In the genomic region with DNA sequence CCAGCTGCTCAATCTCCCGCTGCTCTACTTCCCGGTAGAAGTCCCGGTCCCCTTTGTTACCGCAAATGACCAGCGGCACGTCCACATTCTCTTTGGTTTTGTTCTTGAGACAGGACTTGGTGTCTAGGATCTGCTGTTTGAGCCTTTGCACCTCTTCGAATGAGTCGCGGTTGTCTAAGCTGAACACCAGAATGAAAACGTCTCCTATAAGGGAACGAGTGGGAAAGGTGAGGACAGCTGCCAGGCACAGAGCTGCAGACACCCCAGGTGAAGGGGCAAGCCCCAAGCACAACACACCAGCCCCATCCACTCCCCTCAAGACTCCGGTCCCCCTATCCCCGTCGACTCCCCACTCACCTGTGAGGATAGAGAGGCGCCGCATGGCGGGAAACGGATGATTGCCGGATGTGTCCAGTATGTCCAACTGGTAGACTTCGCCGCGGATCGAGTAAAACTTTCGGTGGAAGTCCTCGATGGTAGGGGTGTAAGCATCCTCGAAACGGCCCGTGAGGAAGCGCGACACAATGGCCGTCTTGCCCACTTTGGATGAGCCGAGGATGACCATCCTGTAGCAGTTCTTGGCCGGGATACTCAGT, we compare ENCODE assay signal across 8 mouse cellular contexts. TPM values are rescaled to one million over a fixed set of nuclear protein-coding genes. Genes with fewer than 3 reads are reported as not detected.
DNase-seq lines count a peak whose midpoint lies in the region; ATAC-seq and TF ChIP-seq lines count a peak whose summit lies in the region.

No protein-coding gene starts in this region.

- H3K27ac ChIP-seq in bone marrow macrophage, adult 2 months (ENCODE audit: insufficient read depth, low read depth, low read length) = no peak overlapping the region
- no peak overlapping the region for H3K27ac ChIP-seq in forebrain, embryonic 11.5 days (ENCODE audit: low read depth, low read length)
- no peak overlapping the region for H3K27ac ChIP-seq in intestine, embryonic 16.5 days (ENCODE audit: low read length)
- H3K27ac ChIP-seq in macrophage = no peak overlapping the region

- no peak for ATAC-seq in forebrain, embryonic 11.5 days (replicated peaks; ENCODE audit: low FRiP score)
- 0 out of 2 replicates have a peak, but pooled peaks have one; percentile 18 for ATAC-seq in intestine, embryonic 16.5 days
- ATAC-seq in monocyte, adult 5-6 weeks (replicated peaks; ENCODE audit: insufficient number of reproducible peaks, low FRiP score, low TSS enrichment, poor library complexity, severe bottlenecking) = no peak

- TF ChIP-seq POLR2A in bone marrow macrophage, adult 2 months (IDR thresholded peaks at IDR 0.05; ENCODE audit: borderline replicate concordance, low read depth, low read length) = no peak

- peak overlapping the region; percentile 47 for H3K9ac ChIP-seq in forebrain, embryonic 11.5 days (ENCODE audit: low read length)
- H3K9ac ChIP-seq in intestine, embryonic 16.5 days (ENCODE audit: low read depth, low read length) = peak overlapping the region; percentile 70

- WGBS in forebrain, embryonic 11.5 days = 2% methylated on average over 33 of the region's 33 CpGs
- 3% methylated on average over 33 of the region's 33 CpGs for WGBS in intestine, embryonic 16.5 days
- 2% methylated on average over 33 of the region's 33 CpGs for WGBS in macrophage (ENCODE audit: missing documents)

- no peaks in the 10 kb centered on the region for H3K9me3 ChIP-seq in forebrain, embryonic 11.5 days (ENCODE audit: control insufficient read depth, low read length)
- H3K9me3 ChIP-seq in intestine, embryonic 16.5 days (ENCODE audit: control insufficient read depth, low read length) = no peaks in the 10 kb centered on the region

- TF ChIP-seq CTCF in bone marrow macrophage, adult 2 months (IDR thresholded peaks at IDR 0.05; ENCODE audit: low read depth, low read length) = no peak

- peak; percentile 48 for DNase-seq in ovary, postnatal 36 days (ENCODE audit: low spot score)
- DNase-seq in ovary, postnatal 14 days (ENCODE audit: low spot score) = no peak
- DNase-seq in forebrain, embryonic 11.5 days (ENCODE audit: low spot score) = peak; percentile 63
- DNase-seq in testis, postnatal 10 days (ENCODE audit: low spot score) = peak; percentile 66

- peaks cover 17% of the 10 kb centered on the region for H3K27me3 ChIP-seq in forebrain, embryonic 11.5 days (ENCODE audit: control insufficient read depth, insufficient read depth, low read length)
- peaks cover 11% of the 10 kb centered on the region; the same call in 1 of the 2 replicates for H3K27me3 ChIP-seq in intestine, embryonic 16.5 days (replicated peaks; ENCODE audit: control insufficient read depth, insufficient read depth, low read length)

- H3K4me1 ChIP-seq in bone marrow macrophage, adult 2 months (ENCODE audit: control insufficient read depth, insufficient read depth, low read length) = peaks cover 7% of the 10 kb centered on the region
- peaks cover 15% of the 10 kb centered on the region for H3K4me1 ChIP-seq in forebrain, embryonic 11.5 days (replicated peaks; ENCODE audit: control insufficient read depth, insufficient read depth, low read length)
- H3K4me1 ChIP-seq in intestine, embryonic 16.5 days (ENCODE audit: control insufficient read depth, insufficient read depth, low read length) = peaks cover 23% of the 10 kb centered on the region

- no peaks in the 10 kb centered on the region for H3K79me2 ChIP-seq in macrophage (ENCODE audit: inconsistent target)

- H3K4me2 ChIP-seq in forebrain, embryonic 11.5 days (ENCODE audit: low read depth, low read length, severe bottlenecking) = peak overlapping the region; percentile 80
- peak overlapping the region; percentile 99 for H3K4me2 ChIP-seq in intestine, embryonic 16.5 days (ENCODE audit: low read depth, low read length)

- no peaks in the 10 kb centered on the region for H3K36me3 ChIP-seq in forebrain, embryonic 11.5 days (ENCODE audit: control insufficient read depth, insufficient read depth, low read length)
- peaks cover 5% of the 10 kb centered on the region for H3K36me3 ChIP-seq in intestine, embryonic 16.5 days (ENCODE audit: control insufficient read depth, insufficient read depth, low read length)
- peaks cover 18% of the 10 kb centered on the region; the same call in 1 of the 2 replicates for H3K36me3 ChIP-seq in macrophage (ENCODE audit: inconsistent target)

- peak overlapping the region; percentile 66 for H3K4me3 ChIP-seq in bone marrow macrophage, adult 2 months (ENCODE audit: insufficient read depth, low read length)
- H3K4me3 ChIP-seq in forebrain, embryonic 11.5 days (ENCODE audit: low read depth, low read length) = peak overlapping the region; percentile 39
- H3K4me3 ChIP-seq in intestine, embryonic 16.5 days (ENCODE audit: low read length) = peak overlapping the region; percentile 57
- peak overlapping the region; percentile 30 for H3K4me3 ChIP-seq in macrophage (ENCODE audit: inconsistent target)

RNA-seq across cellular contexts. Expression of gene Rasd1, which starts 0.5 kb away (rescaled TPM):
- not detected in 2 replicates for polyA plus RNA-seq in bone marrow macrophage, adult 2 months (2012; ENCODE audit: insufficient read depth, insufficient read length, missing spikeins)
- 1.5 and 1.7 TPM in 2 replicates for polyA plus RNA-seq in forebrain, embryonic 11.5 days (2014; fragmentation: Nextera tagmentation; extraction: Ambion mirVana)
- polyA plus RNA-seq in intestine, embryonic 16.5 days (2015; fragmentation: Nextera tagmentation; extraction: Ambion mirVana) = 2.0 and 2.3 TPM in 2 replicates
- total RNA-seq in macrophage (2018; cell fraction: chromatin; rRNA removed) = not detected
- under 1 TPM in 3 of 26 experiments, not detected in 23; 0.05 to 0.13 (median 0.06) TPM for total RNA-seq in macrophage (2018; cell fraction: cytosol; rRNA removed)
- total RNA-seq in macrophage (2018; cell fraction: nucleus; rRNA removed) = not detected
- polyA plus RNA-seq in macrophage (2018) = 0.09 TPM in 1 of 3 replicates, not detected in the others
- total RNA-seq in monocyte, adult 5-6 weeks (2017) = 1.2 TPM in 1 of 3 replicates, not detected in the others

RNA-seq across cellular contexts. Expression of gene Med9, which starts 16.3 kb away (rescaled TPM):
- polyA plus RNA-seq in bone marrow macrophage, adult 2 months (2012; ENCODE audit: insufficient read depth, insufficient read length, missing spikeins) = 15.9 and 18.4 TPM in 2 replicates
- 51.3 and 53.0 TPM in 2 replicates for polyA plus RNA-seq in forebrain, embryonic 11.5 days (2014; fragmentation: Nextera tagmentation; extraction: Ambion mirVana)
- polyA plus RNA-seq in intestine, embryonic 16.5 days (2015; fragmentation: Nextera tagmentation; extraction: Ambion mirVana) = 33.0 and 33.4 TPM in 2 replicates
- 1 to 10 TPM in 24 of 26 experiments, under 1 TPM in 2; 0.66 to 8.9 (median 3.3) TPM for total RNA-seq in macrophage (2018; cell fraction: chromatin; rRNA removed)
- total RNA-seq in macrophage (2018; cell fraction: cytosol; rRNA removed) = 10 to 100 TPM; 12.0 to 20.9 (median 16.8) TPM
- 10 to 100 TPM in 6 of 26 experiments, 1 to 10 TPM in 20; 1.6 to 12.5 (median 5.3) TPM for total RNA-seq in macrophage (2018; cell fraction: nucleus; rRNA removed)
- 9.6 to 21.8 TPM (median 14.7 TPM) in 3 replicates for polyA plus RNA-seq in macrophage (2018)
- 3.5 to 4.9 TPM (median 4.6 TPM) in 3 replicates for total RNA-seq in monocyte, adult 5-6 weeks (2017)
